Mouse (Mus musculus): ENCODE measurements around the gene Pdcd2l. TPM values are rescaled to one million over a fixed set of nuclear protein-coding genes. Genes with fewer than 3 reads are reported as not detected.

The Pdcd2l gene
- polyA plus RNA-seq, 1 experiment, result 40.6 TPM

GRCm38 (mm10) chr7:34200829-34201228 lies 4.4 kb upstream of the Pdcd2l start:
- no peak for DNase-seq
- H3K4me1 ChIP-seq (replicated peaks; ENCODE audit: control insufficient read depth, insufficient read depth, low read length), result no peaks in the 10 kb centered on the region
- TF ChIP-seq CTCF (IDR thresholded peaks at IDR 0.05; ENCODE audit: borderline replicate concordance, control insufficient read depth, extremely low read depth, insufficient read depth, low read length, poor library complexity) (no peak), POLR2A (IDR thresholded peaks at IDR 0.05; ENCODE audit: control insufficient read depth, extremely low read depth, insufficient read depth, low read length, poor library complexity) (no peak)
- no peaks in the 10 kb centered on the region for H3K27me3 ChIP-seq (ENCODE audit: control insufficient read depth, insufficient read depth, low read length)
- 100% methylated on average over 2 of the region's 2 CpGs for WGBS
- no peak overlapping the region for H3K4me3 ChIP-seq (ENCODE audit: control insufficient read depth, insufficient read depth, low read length)
- H3K27ac ChIP-seq (ENCODE audit: control insufficient read depth, insufficient read depth, low read length), result no peak overlapping the region
- H3K36me3 ChIP-seq (ENCODE audit: control insufficient read depth, insufficient read depth, low read length), result peaks cover 47% of the 10 kb centered on the region

GRCm38 (mm10) chr7:34198346-34198745 lies 1.9 kb upstream of the Pdcd2l start:
- H3K27me3 ChIP-seq (ENCODE audit: control insufficient read depth, insufficient read depth, low read length), result no peaks in the 10 kb centered on the region
- H3K36me3 ChIP-seq (ENCODE audit: control insufficient read depth, insufficient read depth, low read length), result peaks cover 22% of the 10 kb centered on the region
- H3K4me1 ChIP-seq (replicated peaks; ENCODE audit: control insufficient read depth, insufficient read depth, low read length), result peaks cover 2% of the 10 kb centered on the region; the same call in 1 of the 2 replicates
- DNase-seq, result peak; percentile 48
- TF ChIP-seq CTCF (IDR thresholded peaks at IDR 0.05; ENCODE audit: borderline replicate concordance, control insufficient read depth, extremely low read depth, insufficient read depth, low read length, poor library complexity) (no peak), POLR2A (IDR thresholded peaks at IDR 0.05; ENCODE audit: control insufficient read depth, extremely low read depth, insufficient read depth, low read length, poor library complexity) (no peak)
- no peak overlapping the region for H3K27ac ChIP-seq (ENCODE audit: control insufficient read depth, insufficient read depth, low read length)
- H3K4me3 ChIP-seq (ENCODE audit: control insufficient read depth, insufficient read depth, low read length), result no peak overlapping the region
- WGBS, result 73% methylated on average over 3 of the region's 3 CpGs

- H3K27me3 ChIP-seq (ENCODE audit: control insufficient read depth, insufficient read depth, low read length), result no peaks in the 10 kb centered on the region
- H3K4me3 ChIP-seq (ENCODE audit: control insufficient read depth, insufficient read depth, low read length), result peak overlapping the region; percentile 98
- H3K27ac ChIP-seq (ENCODE audit: control insufficient read depth, insufficient read depth, low read length), result no peak overlapping the region
- no peak for DNase-seq
- TF ChIP-seq POLR2A (IDR thresholded peaks at IDR 0.05; ENCODE audit: control insufficient read depth, extremely low read depth, insufficient read depth, low read length, poor library complexity) (no peak), CTCF (IDR thresholded peaks at IDR 0.05; ENCODE audit: borderline replicate concordance, control insufficient read depth, extremely low read depth, insufficient read depth, low read length, poor library complexity) (no peak)
- H3K4me1 ChIP-seq (replicated peaks; ENCODE audit: control insufficient read depth, insufficient read depth, low read length), result peaks cover 2% of the 10 kb centered on the region; the same call in 1 of the 2 replicates
- no peaks in the 10 kb centered on the region for H3K36me3 ChIP-seq (ENCODE audit: control insufficient read depth, insufficient read depth, low read length)
- WGBS, result 56% methylated on average over 3 of the region's 3 CpGs
These were observed 829 bp downstream of the Pdcd2l start for GRCm38 (mm10) chr7:34195632-34196031.

GRCm38 (mm10) chr7:34192825-34193224 lies 3.6 kb downstream of the Pdcd2l start:
- Histone ChIP-seq H3K36me3 (ENCODE audit: control insufficient read depth, insufficient read depth, low read length) (peaks cover 17% of the 10 kb centered on the region), H3K4me1 (replicated peaks; ENCODE audit: control insufficient read depth, insufficient read depth, low read length) (peaks cover 2% of the 10 kb centered on the region; the same call in 1 of the 2 replicates), H3K4me3 (ENCODE audit: control insufficient read depth, insufficient read depth, low read length) (no peak overlapping the region), H3K27ac (ENCODE audit: control insufficient read depth, insufficient read depth, low read length) (no peak overlapping the region), H3K27me3 (ENCODE audit: control insufficient read depth, insufficient read depth, low read length) (no peaks in the 10 kb centered on the region)
- no peak for TF ChIP-seq POLR2A (IDR thresholded peaks at IDR 0.05; ENCODE audit: control insufficient read depth, extremely low read depth, insufficient read depth, low read length, poor library complexity)
- no peak for TF ChIP-seq CTCF (IDR thresholded peaks at IDR 0.05; ENCODE audit: borderline replicate concordance, control insufficient read depth, extremely low read depth, insufficient read depth, low read length, poor library complexity)
- DNase-seq, result no peak
- WGBS, result 95% methylated on average over 6 of the region's 6 CpGs

GRCm38 (mm10) chr7:34189376-34189989 lies 7.0 kb downstream of the Pdcd2l start:
- Histone ChIP-seq H3K36me3 (ENCODE audit: control insufficient read depth, insufficient read depth, low read length) (peaks cover 35% of the 10 kb centered on the region), H3K4me3 (ENCODE audit: control insufficient read depth, insufficient read depth, low read length) (no peak overlapping the region), H3K27me3 (ENCODE audit: control insufficient read depth, insufficient read depth, low read length) (no peaks in the 10 kb centered on the region), H3K27ac (ENCODE audit: control insufficient read depth, insufficient read depth, low read length) (no peak overlapping the region), H3K4me1 (replicated peaks; ENCODE audit: control insufficient read depth, insufficient read depth, low read length) (no peaks in the 10 kb centered on the region)
- WGBS, result 48% methylated on average over 12 of the region's 12 CpGs
- no peak for TF ChIP-seq POLR2A (IDR thresholded peaks at IDR 0.05; ENCODE audit: control insufficient read depth, extremely low read depth, insufficient read depth, low read length, poor library complexity)
- no peak for TF ChIP-seq CTCF (IDR thresholded peaks at IDR 0.05; ENCODE audit: borderline replicate concordance, control insufficient read depth, extremely low read depth, insufficient read depth, low read length, poor library complexity)
- DNase-seq, result no peak

- TF ChIP-seq CTCF (IDR thresholded peaks at IDR 0.05; ENCODE audit: borderline replicate concordance, control insufficient read depth, extremely low read depth, insufficient read depth, low read length, poor library complexity), result no peak
- TF ChIP-seq POLR2A (IDR thresholded peaks at IDR 0.05; ENCODE audit: control insufficient read depth, extremely low read depth, insufficient read depth, low read length, poor library complexity), result no peak
- DNase-seq, result no peak
- H3K27me3 ChIP-seq (ENCODE audit: control insufficient read depth, insufficient read depth, low read length), result no peaks in the 10 kb centered on the region
- H3K4me3 ChIP-seq (ENCODE audit: control insufficient read depth, insufficient read depth, low read length), result no peak overlapping the region
- H3K4me1 ChIP-seq (replicated peaks; ENCODE audit: control insufficient read depth, insufficient read depth, low read length), result no peaks in the 10 kb centered on the region
- WGBS, result 94% methylated on average over 3 of the region's 3 CpGs
- H3K27ac ChIP-seq (ENCODE audit: control insufficient read depth, insufficient read depth, low read length), result no peak overlapping the region
- H3K36me3 ChIP-seq (ENCODE audit: control insufficient read depth, insufficient read depth, low read length), result peaks cover 28% of the 10 kb centered on the region
These were observed 12.7 kb downstream of the Pdcd2l start for GRCm38 (mm10) chr7:34183794-34184193.
